Mouse (Mus musculus) kidney, postnatal 0 days (tissue): ENCODE results near the gene Maml3. TPM values are rescaled to one million over a fixed set of nuclear protein-coding genes. Genes with fewer than 3 reads are reported as not detected.

ENCODE experiments used
- ATAC-seq: fragments of 200-750 bp; cut with Nextera tagmentation; replicated peaks from 2 replicates; pipeline ENCODE4 v1.8.0; 2017; ENCODE audit warnings: low read depth, moderate number of reproducible peaks, moderate TSS enrichment, moderate library complexity; ENCODE audit not compliant: low FRiP score
- DNase-seq: peaks from one replicate; pipeline ENCODE4 v3.0.0-alpha.2; 2016; ENCODE audit warnings: low spot score
- H3K27ac ChIP-seq: fragments of 300-500 bp; sonication (generic); 2 replicates; pipeline ENCODE4 v1.5.1; 2014; ENCODE audit warnings: mild to moderate bottlenecking
- H3K27me3 ChIP-seq: fragments of 300-500 bp; sonication (generic); 2 replicates; pipeline ENCODE4 v1.6.1; 2014; ENCODE audit warnings: low read length, mixed read lengths; ENCODE audit not compliant: insufficient read depth
- H3K36me3 ChIP-seq: fragments of 300-500 bp; sonication (generic); 2 replicates; pipeline ENCODE4 v1.6.1; 2014; ENCODE audit warnings: low read length, mixed read lengths; ENCODE audit not compliant: insufficient read depth
- H3K4me1 ChIP-seq: fragments of 300-500 bp; sonication (generic); replicated peaks from 2 replicates; pipeline ENCODE4 v1.6.1; 2014; ENCODE audit warnings: antibody characterized with exemption, low read length, mixed read lengths; ENCODE audit not compliant: insufficient read depth
- H3K4me2 ChIP-seq: fragments of 300-500 bp; sonication (generic); 2 replicates; pipeline ENCODE4 v1.6.1; 2014; ENCODE audit warnings: mild to moderate bottlenecking, low read length, moderate library complexity, mixed read lengths
- H3K4me3 ChIP-seq: fragments of 300-500 bp; sonication (generic); replicated peaks from 2 replicates; pipeline ENCODE4 v1.5.1; 2014; ENCODE audit warnings: low read depth, low read length
- H3K9ac ChIP-seq: fragments of 300-500 bp; sonication (generic); 2 replicates; pipeline ENCODE4 v1.6.1; 2014; ENCODE audit warnings: low read depth, low read length
- H3K9me3 ChIP-seq: fragments of 300-500 bp; sonication (generic); replicated peaks from 2 replicates; pipeline ENCODE4 v1.6.1; 2016; ENCODE audit warnings: low read length, inconsistent platforms, mixed read lengths
- CTCF ChIP-seq: IDR thresholded peaks from 2 replicates; pipeline ENCODE4 v1.5.1; 2016; ENCODE audit warnings: antibody characterized with exemption, low read depth, mild to moderate bottlenecking, moderate library complexity
- WGBS: fragments of 180-500 bp; shearing (Covaris S2); extraction: QIAGEN DNeasy Blood & Tissue Kit; methylation state at CpG from one replicate; pipeline ENCODE4 v1.1.7; 2014; 5-methylcytosine and 5-hydroxymethylcytosine counted together
- polyA plus RNA-seq: library from polyadenylated mRNA; unstranded; fragments of >200 nt; fragmentation: Nextera tagmentation; extraction: Ambion mirVana; gene quantifications from 2 replicates; pipeline ENCODE4 v1.2.1, GENCODE M21; 2015

Maml3 gene
- polyA plus RNA-seq, 1 experiment from 2014 or later, result 5.4 TPM

DNA sequence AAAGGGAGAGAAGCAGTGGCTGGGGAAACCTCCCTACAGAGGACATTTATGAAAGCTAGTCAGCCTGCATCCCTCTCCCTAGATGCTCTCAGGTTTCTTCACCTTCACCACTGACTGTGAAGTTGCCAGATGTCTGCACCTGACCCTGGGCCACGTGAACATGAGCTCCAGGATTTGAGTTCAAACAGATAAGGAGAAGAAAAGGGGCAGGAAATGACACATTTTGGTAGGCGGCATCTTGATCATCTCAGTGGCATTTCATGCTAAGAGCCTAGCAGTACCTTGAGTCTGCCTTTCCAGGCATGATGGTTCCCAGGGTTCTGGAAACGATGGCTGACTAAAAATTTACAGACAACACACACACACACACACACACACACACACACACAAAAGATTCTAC, 345.3 kb downstream of the Maml3 start:
- 55% methylated on average over 3 of the region's 3 CpGs for WGBS
- Histone ChIP-seq H3K9me3 (no peaks in the 10 kb centered on the region), H3K4me2 (no peak overlapping the region), H3K27me3 (no peaks in the 10 kb centered on the region), H3K4me1 (no peaks in the 10 kb centered on the region), H3K9ac (no peak overlapping the region), H3K27ac (no peak overlapping the region), H3K4me3 (no peak overlapping the region), H3K36me3 (no peaks in the 10 kb centered on the region)
- DNase-seq (no peak), ATAC-seq (no peak)
- no peak for TF ChIP-seq CTCF

DNA sequence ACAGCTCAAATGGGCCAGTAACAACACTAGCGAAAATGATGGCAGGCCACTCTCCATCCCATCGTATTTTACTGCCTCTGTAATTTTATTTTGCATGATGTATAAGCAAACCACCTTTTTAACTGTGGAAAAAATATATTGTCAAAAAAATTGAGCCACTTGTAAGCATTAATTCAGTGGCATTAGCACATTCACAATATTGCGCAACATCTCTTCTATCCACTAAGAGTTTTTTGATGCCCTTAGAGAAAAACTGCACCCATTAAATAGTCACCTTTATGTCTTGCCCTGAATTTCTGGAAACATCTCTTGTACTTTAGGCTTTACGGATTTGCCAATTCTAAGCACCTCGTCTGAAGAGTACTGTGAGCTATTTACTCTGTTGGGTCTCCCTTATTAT, 347.8 kb downstream of the Maml3 start:
- Histone ChIP-seq H3K4me1 (0 out of 2 replicates have a peak, but pooled peaks cover 4% of the 10 kb centered on the region), H3K27me3 (no peaks in the 10 kb centered on the region), H3K9me3 (no peaks in the 10 kb centered on the region), H3K36me3 (no peaks in the 10 kb centered on the region), H3K27ac (no peak overlapping the region), H3K9ac (no peak overlapping the region), H3K4me3 (no peak overlapping the region), H3K4me2 (no peak overlapping the region)
- WGBS, result 94% methylated on average over 5 of the region's 5 CpGs
- ATAC-seq (no peak), DNase-seq (no peak)
- TF ChIP-seq CTCF, result no peak

DNA sequence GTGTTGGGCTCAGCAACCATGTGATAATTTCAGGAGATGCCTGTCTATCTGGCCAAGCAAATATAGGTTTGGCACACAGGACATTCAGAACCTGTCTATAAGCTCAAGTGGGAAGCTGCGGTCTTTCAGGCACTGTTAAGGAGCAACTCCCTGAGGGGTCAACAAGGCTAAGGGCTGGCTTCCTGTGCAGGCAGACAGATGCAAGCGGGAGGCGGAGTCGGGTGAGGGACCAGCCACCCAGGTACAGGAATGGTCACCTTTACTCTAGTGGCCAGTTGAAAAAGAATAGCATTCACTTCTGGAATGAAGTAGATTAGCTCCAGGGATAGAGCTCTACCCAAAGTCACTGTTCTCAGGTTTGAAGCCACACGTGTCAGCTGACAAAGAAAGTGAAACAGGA, 348.6 kb downstream of the Maml3 start:
- no peak for TF ChIP-seq CTCF
- no peak overlapping the region for H3K4me2 ChIP-seq
- DNase-seq, result no peak
- no peaks in the 10 kb centered on the region for H3K27me3 ChIP-seq
- WGBS, result 71% methylated on average over 5 of the region's 5 CpGs
- no peaks in the 10 kb centered on the region for H3K9me3 ChIP-seq
- H3K9ac ChIP-seq, result no peak overlapping the region
- no peak for ATAC-seq
- H3K36me3 ChIP-seq, result no peaks in the 10 kb centered on the region
- peaks cover 5% of the 10 kb centered on the region; the same call in 1 of the 2 replicates for H3K4me1 ChIP-seq
- H3K27ac ChIP-seq, result no peak overlapping the region
- H3K4me3 ChIP-seq, result no peak overlapping the region

DNA sequence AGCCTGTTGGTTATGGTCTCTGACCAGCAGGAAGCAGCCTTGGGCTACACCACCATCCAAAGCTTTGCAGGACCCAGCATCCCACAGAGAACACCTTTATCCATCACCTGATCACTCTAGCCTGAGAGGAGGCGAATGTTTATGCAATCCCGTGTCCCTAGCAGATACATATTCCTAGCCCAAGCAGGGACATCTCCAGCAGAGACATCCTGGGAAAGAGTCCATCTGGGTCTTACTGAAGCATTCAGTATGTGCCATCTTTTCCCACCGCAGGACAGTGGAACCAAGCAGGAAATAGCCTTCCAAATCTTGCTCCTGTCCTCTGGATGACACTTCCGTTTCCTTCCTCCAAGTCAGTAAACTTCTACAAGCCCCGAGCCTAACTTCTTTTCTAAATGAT, 351.6 kb downstream of the Maml3 start:
- no peak overlapping the region for H3K27ac ChIP-seq
- no peaks in the 10 kb centered on the region for H3K27me3 ChIP-seq
- ATAC-seq, result no peak
- H3K9me3 ChIP-seq, result no peaks in the 10 kb centered on the region
- no peak overlapping the region for H3K4me3 ChIP-seq
- H3K4me2 ChIP-seq, result no peak overlapping the region
- H3K4me1 ChIP-seq, result peaks cover 30% of the 10 kb centered on the region
- DNase-seq, result no peak
- 54% methylated on average over 5 of the region's 5 CpGs for WGBS
- H3K36me3 ChIP-seq, result no peaks in the 10 kb centered on the region
- no peak overlapping the region for H3K9ac ChIP-seq
- TF ChIP-seq CTCF, result peak; percentile 31; the same call in 1 of the 2 replicates

DNA sequence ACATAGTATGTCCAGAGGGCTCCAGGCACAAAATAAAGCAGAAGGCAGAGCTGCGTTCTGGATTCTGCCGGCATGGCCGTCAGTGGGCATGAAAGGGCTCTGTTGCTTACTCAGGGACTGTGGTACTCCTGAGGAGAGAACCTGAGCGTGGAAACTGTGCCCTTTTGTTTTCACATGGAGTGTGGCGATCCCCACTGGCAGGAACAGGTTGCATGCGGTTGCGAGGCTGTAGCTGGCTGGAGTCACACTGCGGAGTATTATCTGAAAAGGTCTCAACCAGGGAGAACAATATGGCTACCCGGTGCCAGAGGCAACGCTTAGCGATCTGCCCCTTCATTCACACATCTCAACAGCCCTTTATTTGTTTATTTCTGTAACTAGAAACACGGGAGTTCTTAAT, 353.4 kb downstream of the Maml3 start:
- Histone ChIP-seq H3K36me3 (no peaks in the 10 kb centered on the region), H3K27me3 (no peaks in the 10 kb centered on the region), H3K9ac (no peak overlapping the region), H3K9me3 (no peaks in the 10 kb centered on the region), H3K4me3 (no peak overlapping the region), H3K4me2 (no peak overlapping the region), H3K27ac (peak overlapping the region; percentile 47), H3K4me1 (peaks cover 33% of the 10 kb centered on the region)
- DNase-seq, result no peak
- WGBS, result 87% methylated on average over 12 of the region's 12 CpGs
- ATAC-seq, result no peak
- no peak for TF ChIP-seq CTCF

DNA sequence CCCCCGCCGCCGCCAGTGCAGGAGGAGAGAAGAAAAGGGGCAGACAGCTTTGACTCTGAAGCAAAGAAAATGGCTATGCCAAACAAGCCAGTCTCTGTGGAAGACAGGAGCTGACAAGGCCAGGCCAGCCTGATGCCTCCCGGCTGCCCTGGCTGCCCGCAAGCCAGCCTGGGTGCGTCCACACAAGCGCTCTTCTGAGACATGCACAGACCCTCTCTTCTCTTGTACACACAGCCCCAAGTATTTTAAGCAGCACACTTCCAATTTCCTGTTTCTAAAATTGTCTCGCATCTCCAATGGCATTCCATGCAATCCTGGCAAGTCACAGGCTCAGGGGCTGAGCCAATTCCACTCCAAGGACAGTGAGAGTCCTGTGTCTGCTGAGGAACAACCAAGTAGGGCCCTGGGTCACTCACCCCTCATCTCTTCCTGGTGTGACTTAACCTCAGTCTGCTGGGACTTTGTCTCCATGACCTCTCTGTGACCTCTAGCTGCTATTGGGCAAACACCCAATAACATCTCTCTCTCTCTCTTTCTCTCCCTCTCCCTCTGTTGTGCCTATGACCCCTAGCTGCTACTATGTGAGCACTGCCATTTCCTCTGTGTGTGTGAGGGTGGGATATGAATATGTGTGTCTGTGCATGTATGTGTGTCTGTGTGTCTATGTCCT, 354.9 kb downstream of the Maml3 start:
- H3K4me1 ChIP-seq, result peaks cover 33% of the 10 kb centered on the region
- H3K9ac ChIP-seq, result no peak overlapping the region
- H3K36me3 ChIP-seq, result no peaks in the 10 kb centered on the region
- TF ChIP-seq CTCF, result no peak
- no peak overlapping the region for H3K4me2 ChIP-seq
- no peak overlapping the region for H3K4me3 ChIP-seq
- 23% methylated on average over 8 of the region's 8 CpGs for WGBS
- ATAC-seq (peak; percentile 77), DNase-seq (peak; percentile 82)
- H3K27ac ChIP-seq, result peak overlapping the region; percentile 67
- no peaks in the 10 kb centered on the region for H3K9me3 ChIP-seq
- H3K27me3 ChIP-seq, result no peaks in the 10 kb centered on the region

DNA sequence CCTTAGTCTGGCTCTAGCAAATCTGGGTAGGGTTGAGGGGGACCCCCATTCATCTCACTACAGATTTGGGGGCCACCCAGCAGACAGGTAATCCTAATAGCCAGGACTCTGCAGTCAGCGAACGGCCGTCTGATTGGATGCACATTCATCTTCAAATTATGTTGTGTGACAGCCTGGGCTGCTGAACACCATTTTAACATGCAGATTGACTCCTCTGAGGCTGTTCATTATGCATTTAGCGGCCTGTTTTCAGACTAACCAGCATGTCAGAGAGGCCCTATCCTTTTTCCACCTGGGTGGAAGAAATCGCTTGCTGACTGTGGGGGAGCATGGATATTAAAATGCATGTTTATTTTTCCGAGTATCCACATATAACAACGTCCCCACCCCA, 355.5 kb downstream of the Maml3 start:
- Histone ChIP-seq H3K4me3 (no peak overlapping the region), H3K27me3 (no peaks in the 10 kb centered on the region), H3K4me2 (no peak overlapping the region), H3K27ac (peak overlapping the region; percentile 67), H3K36me3 (no peaks in the 10 kb centered on the region), H3K9me3 (no peaks in the 10 kb centered on the region), H3K4me1 (peaks cover 33% of the 10 kb centered on the region), H3K9ac (no peak overlapping the region)
- ATAC-seq (no peak), DNase-seq (no peak)
- TF ChIP-seq CTCF, result no peak
- 26% methylated on average over 7 of the region's 7 CpGs for WGBS
